Mouse (Mus musculus): ENCODE results near the gene Slc7a7.
A peak's percentile ranks its signal among the peaks of the same experiment; 100 is the strongest.
"Not testable (repeated sequence)": the region's sequence is repeated elsewhere in the genome, so short reads cannot be mapped to it uniquely, and the experiment has no call there.

The Slc7a7 gene

GRCm38 (mm10) chr14:54377166-54377565 lies 40.4 kb downstream of the Slc7a7 start:
- no peak for DNase-seq (ENCODE audit: low read depth, low spot score)

DNA sequence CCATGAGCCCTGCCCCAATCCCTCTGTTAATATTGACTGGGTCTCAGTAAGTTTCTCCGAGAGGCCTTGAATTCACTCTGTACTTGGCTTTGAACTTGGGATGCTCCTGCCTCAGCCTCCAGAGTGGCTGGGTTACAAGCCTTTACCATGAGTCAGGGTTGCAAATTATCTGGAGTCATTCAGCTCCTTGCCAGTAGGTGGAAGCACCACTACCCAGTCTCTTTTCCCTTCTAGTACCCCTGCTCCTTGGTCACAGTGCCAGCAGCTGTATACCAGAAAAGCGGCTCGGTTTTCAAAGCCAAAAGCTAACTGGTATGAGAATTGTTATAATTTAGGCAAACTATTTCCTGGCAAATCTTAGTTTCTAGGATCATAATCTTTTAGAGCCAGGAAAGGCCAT lies 41.7 kb downstream of the Slc7a7 start:
- DNase-seq (ENCODE audit: low read depth, low spot score), result peak; percentile 69

- no peak for DNase-seq (ENCODE audit: low read depth, low spot score)
These were observed 44.7 kb downstream of the Slc7a7 start for GRCm38 (mm10) chr14:54372923-54373322.

DNA sequence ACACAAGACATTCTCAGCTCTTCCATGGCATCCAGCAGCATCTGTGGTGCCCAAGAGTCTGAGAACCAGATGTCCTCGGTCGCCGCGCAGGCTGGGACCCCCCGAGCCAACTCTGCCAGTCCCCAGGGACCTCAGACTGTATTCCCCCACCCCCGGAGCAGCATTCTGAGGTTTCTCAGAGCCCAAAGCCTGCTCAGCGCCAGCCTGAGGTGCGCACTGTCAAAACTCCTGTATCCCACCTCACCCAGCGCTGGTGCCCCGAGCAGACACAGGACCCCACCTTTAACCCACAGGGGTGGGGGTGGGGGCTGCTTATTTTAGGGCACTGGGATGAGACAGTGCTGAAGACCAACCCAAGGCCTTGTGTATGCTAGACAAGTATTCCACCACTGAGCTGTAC lies 46.1 kb downstream of the Slc7a7 start:
- DNase-seq (ENCODE audit: low read depth, low spot score), result no peak

- no peak for DNase-seq (ENCODE audit: low read depth, low spot score)
These were observed 47.0 kb downstream of the Slc7a7 start for GRCm38 (mm10) chr14:54370595-54370994.

DNA sequence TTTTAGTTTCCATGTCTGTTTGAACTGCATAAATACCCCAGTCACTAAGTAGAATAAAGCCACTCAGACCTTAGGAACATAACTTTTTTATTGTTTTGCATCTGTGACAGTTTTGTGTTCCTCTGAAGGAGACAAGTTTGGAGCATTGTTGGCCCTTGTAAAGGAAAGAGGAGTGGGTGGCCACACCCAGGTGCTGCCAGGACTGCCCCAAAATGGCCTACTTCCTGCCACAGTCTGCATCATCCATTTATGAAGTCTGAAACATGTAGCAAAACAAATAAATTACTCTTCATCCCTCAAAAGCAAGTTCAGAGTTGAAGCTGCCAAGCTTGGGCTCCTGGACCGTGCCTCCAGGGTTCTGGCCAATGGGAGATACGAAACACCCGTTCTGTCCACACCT lies 48.2 kb downstream of the Slc7a7 start:
- peak; percentile 37 for DNase-seq (ENCODE audit: low read depth, low spot score)

DNA sequence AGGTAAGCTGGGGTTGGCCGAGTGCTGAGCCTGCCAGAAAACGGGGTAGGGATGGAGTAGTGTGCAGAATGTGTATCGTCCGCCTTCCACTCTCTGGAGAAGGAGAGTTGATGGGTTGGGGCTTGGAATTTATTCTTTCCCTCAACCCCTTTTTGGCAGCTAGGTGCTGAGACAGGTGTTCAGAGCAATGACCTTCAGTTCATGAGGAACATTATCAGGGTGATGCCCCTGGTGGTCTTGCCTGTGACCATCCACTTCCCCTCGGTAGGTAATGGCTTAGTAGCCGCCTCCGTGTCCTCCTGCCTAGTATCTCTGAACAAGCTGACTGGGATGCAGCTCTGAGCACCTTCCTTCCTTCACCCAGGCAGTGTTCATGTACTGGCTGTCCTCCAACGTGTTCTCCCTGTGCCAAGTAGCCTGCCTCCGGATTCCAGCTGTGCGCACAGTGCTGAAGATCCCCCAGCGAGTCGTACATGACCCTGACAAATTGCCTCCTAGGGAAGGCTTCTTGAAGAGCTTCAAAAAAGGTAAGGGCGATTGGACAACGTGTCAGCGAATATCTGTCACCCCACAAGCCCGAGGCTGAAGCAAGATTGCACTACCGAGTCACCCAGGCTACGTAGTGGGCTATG lies 50.0 kb downstream of the Slc7a7 start:
- DNase-seq (ENCODE audit: low read depth, low spot score), result no peak

DNA sequence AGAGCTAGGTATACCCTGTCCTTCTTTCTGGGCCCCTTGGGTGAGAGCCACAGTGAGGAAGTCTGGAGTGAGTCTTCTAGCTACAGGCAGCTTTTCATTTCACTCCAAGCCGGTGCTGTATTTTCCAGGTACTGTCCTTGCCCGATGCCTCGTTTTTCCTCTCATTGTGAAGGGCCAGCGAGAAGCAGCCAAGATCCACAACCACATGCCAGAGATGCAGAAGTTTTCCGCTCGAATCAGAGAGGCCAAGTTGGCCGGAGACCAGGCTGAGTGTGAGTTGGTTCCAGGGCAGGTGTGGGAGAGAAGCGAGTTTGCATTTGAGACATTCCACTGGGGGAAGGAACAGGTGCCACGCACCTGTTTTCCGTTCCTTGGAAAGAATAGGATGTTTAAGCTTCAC lies 51.0 kb downstream of the Slc7a7 start:
- no peak for DNase-seq (ENCODE audit: low read depth, low spot score)

DNA sequence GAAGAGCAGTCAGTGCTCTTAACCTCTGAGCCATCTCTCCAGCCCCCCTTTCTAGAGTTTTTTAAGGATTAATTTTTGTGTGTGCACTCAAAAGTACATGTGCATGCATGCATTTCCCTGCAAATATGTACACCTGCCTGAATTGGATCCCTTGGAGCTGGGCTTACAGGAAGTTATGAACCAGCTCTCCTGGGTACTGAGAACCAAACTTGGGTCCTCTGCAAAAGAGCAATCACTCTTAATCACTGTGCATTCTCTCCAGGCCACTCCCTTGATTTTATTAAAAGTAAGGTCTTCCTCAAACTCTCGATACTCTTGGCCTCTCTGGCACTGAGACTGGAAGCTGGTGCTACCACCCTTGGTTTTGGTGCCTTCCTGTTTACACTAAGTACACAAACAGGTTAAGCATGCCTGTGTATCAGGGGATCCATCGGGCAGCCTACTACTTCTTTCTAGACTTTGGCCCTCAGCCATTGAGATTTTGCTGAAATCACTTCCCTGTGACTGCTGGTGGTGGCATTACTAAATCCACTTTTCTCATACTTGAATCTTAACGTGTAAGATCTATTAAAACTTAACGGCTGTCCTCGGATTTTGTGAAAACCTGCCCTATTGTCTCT lies 52.4 kb downstream of the Slc7a7 start:
- DNase-seq (ENCODE audit: low read depth, low spot score), result no peak

DNA sequence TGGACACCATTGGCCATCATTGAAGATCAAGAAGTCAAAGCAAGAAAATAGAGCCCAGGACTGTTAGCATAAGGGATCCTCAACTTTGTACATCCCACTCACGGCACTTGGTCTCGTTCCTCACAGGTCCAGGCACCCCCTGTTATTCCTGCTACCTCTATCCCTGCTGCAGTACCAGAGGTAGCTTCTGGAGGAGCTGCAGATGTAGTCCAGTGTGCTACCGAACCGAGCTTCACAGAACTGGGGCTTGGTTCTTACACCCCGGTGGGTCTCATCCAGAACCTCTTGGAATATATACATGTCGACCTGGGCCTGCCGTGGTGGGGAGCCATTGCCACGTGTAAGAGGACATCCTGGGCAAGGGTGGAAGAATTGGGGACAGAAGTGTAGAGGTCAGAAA lies 54.4 kb downstream of the Slc7a7 start:
- no peak for DNase-seq (ENCODE audit: low read depth, low spot score)

GRCm38 (mm10) chr14:54360577-54361340 lies 56.8 kb downstream of the Slc7a7 start, which contains the start of gene Oxa1l:
TSS of gene Oxa1l (plus strand) at chr14:54360834.
- DNase-seq (ENCODE audit: low read depth, low spot score), result peak; percentile 97

- peak; percentile 35 for DNase-seq (ENCODE audit: low read depth, low spot score)
These were observed 63.2 kb downstream of the Slc7a7 start for GRCm38 (mm10) chr14:54354406-54354805.

DNA sequence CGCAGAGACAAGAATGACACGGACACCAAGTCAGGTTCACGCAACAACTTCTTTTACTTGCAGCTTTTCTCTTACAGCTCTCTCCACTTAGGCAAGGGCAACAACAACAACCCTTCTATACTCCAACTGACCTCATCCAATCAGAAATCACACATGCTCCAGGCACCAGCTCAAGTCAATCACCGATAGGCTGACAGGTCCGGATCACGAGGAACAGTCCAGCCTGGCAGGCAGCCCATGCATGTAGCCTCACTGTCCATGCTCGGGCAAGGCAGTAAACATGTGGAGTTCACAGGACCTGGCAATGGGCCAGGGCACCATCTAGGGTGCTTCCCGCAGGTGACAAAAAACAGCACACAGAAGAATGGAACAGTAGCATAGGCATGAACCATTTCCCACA lies 65.3 kb downstream of the Slc7a7 start:
- peak; percentile 23 for DNase-seq (ENCODE audit: low read depth, low spot score)

DNA sequence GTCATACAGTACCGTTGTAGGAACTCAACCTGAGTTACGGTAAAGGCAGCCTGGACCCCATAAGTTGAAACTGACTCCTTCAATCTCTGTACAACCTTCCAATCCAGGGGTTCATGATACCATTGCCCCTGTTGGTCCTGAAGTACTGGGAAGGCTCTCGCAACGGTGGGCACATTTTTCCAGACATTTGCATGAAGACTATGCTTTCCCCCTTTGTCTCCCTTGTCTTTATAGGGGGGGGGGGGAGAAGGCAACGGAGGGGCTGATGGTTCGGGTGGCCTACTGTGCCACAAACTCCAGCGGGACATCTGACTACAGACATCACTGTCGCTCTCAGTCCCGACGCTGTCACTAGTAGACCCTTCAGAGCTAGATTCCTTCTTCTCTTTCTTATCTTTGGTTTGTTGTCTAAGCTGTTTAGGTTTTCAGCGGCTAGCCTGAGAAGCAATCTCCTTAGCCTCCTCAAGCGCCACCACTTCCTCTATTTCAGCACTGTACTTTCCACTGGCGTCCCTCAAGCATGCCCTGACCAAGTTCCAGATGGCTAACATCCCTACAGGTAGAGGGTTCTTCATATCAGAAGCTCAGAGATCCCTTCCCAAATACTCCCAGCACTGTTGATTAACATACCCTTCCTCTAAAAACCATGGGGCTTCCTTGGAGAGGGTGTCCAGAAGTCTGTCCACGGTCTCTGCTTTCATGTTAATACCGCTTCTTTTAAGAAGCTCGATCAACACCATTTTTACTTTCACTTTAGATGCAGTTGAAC lies 66.6 kb downstream of the Slc7a7 start:
- peak; percentile 43 for DNase-seq (ENCODE audit: low read depth, low spot score)

- DNase-seq (ENCODE audit: low read depth, low spot score), result not testable (repeated sequence)
These were observed 75.8 kb downstream of the Slc7a7 start for GRCm38 (mm10) chr14:54341807-54342206.

- DNase-seq (ENCODE audit: low read depth, low spot score), result no peak
These were observed 76.7 kb downstream of the Slc7a7 start for GRCm38 (mm10) chr14:54340836-54341235.

DNA sequence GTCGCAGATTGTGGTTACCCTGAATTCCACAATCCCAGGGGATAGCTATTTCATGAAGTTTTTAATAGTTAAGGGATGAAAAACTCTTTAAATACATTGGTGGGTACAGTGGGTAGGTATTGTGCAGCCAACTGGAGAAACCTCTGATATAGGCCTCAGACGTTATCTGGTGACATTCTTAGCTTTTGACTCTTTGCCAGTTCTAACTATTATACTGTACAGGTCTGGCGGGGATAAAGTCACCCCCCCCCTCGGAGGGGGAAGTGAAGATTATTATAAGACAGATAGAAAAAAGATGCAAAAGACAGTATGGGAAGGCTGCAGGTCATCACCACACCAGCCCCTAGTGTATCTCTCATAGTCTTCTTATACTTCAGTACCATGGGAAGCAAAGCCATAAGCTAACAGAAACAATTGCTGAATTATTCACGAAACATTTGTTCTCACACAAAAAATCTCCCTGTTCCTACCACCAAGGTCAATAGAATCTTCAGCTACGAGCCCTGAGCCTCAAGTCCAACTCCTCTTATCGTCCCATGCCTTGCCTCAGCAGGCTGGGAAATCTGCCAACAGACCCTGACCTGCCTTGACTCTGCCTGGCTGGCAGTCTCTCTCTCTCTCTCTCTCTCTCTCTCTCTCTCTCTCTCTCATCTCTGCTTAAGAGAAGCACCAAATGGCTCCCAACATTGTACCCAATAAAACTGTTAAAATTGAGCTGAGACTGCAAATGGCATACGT lies 84.0 kb downstream of the Slc7a7 start:
- DNase-seq (ENCODE audit: low read depth, low spot score), result no peak

DNA sequence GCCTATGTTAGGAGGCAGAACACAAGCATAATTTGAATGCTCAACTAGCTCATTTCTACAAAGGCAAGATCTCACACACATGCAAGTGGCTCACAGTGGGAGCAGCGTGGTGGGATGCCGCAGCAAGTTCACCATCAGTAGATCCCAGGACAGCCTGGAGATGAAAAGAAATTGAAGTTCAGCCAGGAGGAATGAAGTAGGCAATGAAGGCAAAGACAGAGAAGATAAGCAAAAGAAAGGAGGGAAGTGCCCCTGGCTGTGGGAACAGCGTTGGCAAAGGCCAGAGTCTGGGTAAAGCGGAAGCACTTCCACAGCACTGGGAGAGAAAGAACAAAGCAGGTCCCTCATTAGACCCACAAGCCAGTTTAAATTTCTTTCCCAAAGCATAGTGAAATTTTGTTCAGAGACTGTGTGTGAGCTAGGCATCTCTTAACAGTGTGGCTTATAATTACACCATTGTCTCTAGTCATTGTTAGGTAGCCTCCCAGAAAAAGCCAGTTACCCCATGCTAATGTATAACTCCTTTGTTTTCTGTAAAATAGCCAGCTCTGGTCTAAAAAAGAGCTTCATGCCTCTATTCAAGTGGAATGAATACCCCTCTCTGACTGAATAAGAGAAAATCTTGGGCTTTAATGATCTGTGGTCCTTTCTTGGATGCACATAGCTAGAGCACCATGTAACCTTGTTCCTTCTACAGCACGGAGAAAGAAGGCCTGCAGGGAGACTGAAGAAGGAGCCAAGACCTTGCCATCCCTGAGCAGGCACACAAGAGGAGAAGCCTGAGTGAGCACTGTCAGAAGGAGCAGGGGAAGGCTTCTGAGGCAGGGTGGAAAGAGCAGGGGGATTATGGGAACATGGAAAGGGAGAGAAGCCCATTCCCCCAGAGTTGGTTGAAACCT lies 85.2 kb downstream of the Slc7a7 start:
- DNase-seq (ENCODE audit: low read depth, low spot score), result no peak

GRCm38 (mm10) chr14:54331178-54331577 lies 86.4 kb downstream of the Slc7a7 start:
- DNase-seq (ENCODE audit: low read depth, low spot score), result no peak

DNA sequence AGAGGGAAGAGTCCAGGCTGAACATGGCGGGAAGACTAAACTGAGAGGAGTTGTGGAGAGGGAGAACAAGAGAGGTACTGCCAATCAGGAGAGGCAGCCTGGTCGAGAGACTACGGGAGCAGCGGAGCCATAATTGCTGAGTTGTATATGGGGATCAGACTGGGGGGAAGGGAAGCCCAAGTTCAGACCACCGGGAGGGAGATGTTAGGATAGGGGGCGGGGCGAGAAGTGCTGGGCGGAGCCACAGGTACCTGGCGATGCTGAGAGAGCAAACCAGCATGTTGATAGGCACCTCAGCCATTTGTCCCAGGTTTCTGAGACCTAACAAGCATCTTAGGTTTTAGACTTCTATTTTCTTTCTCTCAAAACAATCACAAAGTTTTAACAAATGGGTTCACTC lies 88.4 kb downstream of the Slc7a7 start:
- DNase-seq (ENCODE audit: low read depth, low spot score), result peak; percentile 8
